Mouse (Mus musculus) embryonic facial prominence, embryonic 11.5 days (tissue): ENCODE results near the gene Erbin. TPM values are rescaled to one million over a fixed set of nuclear protein-coding genes. Genes with fewer than 3 reads are reported as not detected.

Experiments used
- ATAC-seq: fragments of 200-750 bp; cut with Nextera tagmentation; replicated peaks from 2 replicates; pipeline ENCODE4 v1.8.0; 2017; ENCODE audit warnings: low read depth; ENCODE audit not compliant: insufficient number of reproducible peaks, low FRiP score, low TSS enrichment
- DNase-seq: peaks from one replicate; pipeline ENCODE4 v3.0.0-alpha.2; 2015; ENCODE audit warnings: low spot score
- H3K27ac ChIP-seq: fragments of 300-500 bp; sonication (generic); replicated peaks from 2 replicates; pipeline ENCODE4 v1.5.1; 2014; ENCODE audit warnings: mild to moderate bottlenecking, low read depth, low read length, control low read depth
- H3K27me3 ChIP-seq: fragments of 300-500 bp; sonication (generic); 2 replicates; pipeline ENCODE4 v1.6.1; 2014; ENCODE audit warnings: mild to moderate bottlenecking, low read length, moderate library complexity, mixed read lengths; ENCODE audit not compliant: control insufficient read depth, insufficient read depth
- H3K36me3 ChIP-seq: fragments of 300-500 bp; sonication (generic); replicated peaks from 2 replicates; pipeline ENCODE4 v1.6.1; 2014; ENCODE audit warnings: low read depth, mild to moderate bottlenecking, low read length, moderate library complexity, mixed read lengths; ENCODE audit not compliant: control insufficient read depth, insufficient read depth
- H3K4me1 ChIP-seq: fragments of 300-500 bp; sonication (generic); 2 replicates; pipeline ENCODE4 v1.6.1; 2014; ENCODE audit warnings: low read length, mixed read lengths; ENCODE audit not compliant: control insufficient read depth, insufficient read depth
- H3K4me2 ChIP-seq: fragments of 300-500 bp; sonication (generic); 2 replicates; pipeline ENCODE4 v1.6.1; 2014; ENCODE audit warnings: low read depth, mild to moderate bottlenecking, control low read depth, low read length, moderate library complexity
- H3K4me3 ChIP-seq: fragments of 300-500 bp; sonication (generic); 2 replicates; pipeline ENCODE4 v1.5.1; 2014; ENCODE audit warnings: low read depth, low read length, control low read depth
- H3K9ac ChIP-seq: fragments of 300-500 bp; sonication (generic); replicated peaks from 2 replicates; pipeline ENCODE4 v1.6.1; 2014; ENCODE audit warnings: mild to moderate bottlenecking, control low read depth, low read length
- H3K9me3 ChIP-seq: fragments of 300-500 bp; sonication (generic); replicated peaks from 2 replicates; pipeline ENCODE4 v1.6.1; 2016; ENCODE audit warnings: mild to moderate bottlenecking, low read length, inconsistent platforms, mixed read lengths; ENCODE audit not compliant: control insufficient read depth
- WGBS: fragments of 180-500 bp; shearing (Covaris S2); extraction: QIAGEN DNeasy Blood & Tissue Kit; methylation state at CpG from one replicate; pipeline ENCODE4 v1.1.7; 2014; 5-methylcytosine and 5-hydroxymethylcytosine counted together
- polyA plus RNA-seq: library from polyadenylated mRNA; unstranded; fragments of >200 nt; fragmentation: Nextera tagmentation; extraction: Ambion mirVana; gene quantifications from 2 replicates; pipeline ENCODE4 v1.2.1, GENCODE M21; 2014

The Erbin gene
- polyA plus RNA-seq, 1 experiment from 2014 or later, result 36.8 TPM

DNA sequence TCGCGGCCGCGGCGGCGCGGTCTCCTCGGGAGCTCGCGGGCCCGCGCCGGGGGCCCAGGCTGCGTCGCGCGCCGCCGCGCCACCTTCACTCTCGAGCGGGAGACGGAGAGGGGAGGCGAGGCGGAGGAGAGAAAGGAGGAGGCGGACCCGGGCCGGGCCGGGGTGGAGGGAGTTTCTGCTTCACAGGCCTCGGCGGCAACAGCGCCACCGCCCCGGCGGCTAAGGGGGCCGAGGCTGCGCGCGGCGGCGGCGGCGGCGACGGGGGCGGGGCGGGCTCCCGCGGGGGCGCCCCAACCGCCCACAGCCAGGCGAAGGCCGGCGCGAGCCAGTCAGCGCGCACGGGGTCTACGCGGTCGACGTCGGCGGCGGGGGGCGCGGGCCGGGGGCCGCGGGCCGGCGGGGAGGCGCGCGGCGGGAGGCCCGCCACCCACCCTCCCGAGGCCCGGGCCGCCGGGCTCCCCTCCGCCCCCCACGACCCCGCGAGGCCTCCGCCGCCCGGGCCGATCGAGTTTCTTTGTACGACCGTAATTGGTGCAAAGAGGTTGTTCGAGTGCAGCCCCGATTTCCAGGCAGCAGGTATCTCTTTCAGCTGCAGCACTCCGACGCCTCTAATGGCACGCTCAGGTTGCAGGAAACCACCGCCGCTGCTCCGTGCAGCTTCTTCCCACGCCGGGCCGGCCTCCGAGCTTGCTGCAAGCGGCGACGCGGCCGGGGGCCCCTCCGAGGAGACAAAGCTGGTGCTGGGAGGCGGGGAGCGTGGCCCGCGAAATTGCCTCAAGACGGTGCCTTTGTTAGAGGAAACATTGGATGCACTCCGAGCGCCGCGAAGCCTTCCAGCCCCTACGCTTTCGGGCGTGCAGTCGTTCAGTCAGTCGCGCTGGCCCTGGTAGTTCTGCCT is 868 bp upstream of the Erbin start:
- peak overlapping the region; percentile 93 for H3K4me3 ChIP-seq
- peak overlapping the region; percentile 100 for H3K9ac ChIP-seq
- H3K27ac ChIP-seq, result peak overlapping the region; percentile 100
- H3K4me1 ChIP-seq, result no peaks in the 10 kb centered on the region
- H3K9me3 ChIP-seq, result no peaks in the 10 kb centered on the region
- DNase-seq, result peak; percentile 87
- peak overlapping the region; percentile 67 for H3K4me2 ChIP-seq
- H3K36me3 ChIP-seq, result no peaks in the 10 kb centered on the region
- ATAC-seq, result peak; percentile 93
- H3K27me3 ChIP-seq, result no peaks in the 10 kb centered on the region
- WGBS, result under 1% methylated on average over 70 of the region's 125 CpGs

DNA sequence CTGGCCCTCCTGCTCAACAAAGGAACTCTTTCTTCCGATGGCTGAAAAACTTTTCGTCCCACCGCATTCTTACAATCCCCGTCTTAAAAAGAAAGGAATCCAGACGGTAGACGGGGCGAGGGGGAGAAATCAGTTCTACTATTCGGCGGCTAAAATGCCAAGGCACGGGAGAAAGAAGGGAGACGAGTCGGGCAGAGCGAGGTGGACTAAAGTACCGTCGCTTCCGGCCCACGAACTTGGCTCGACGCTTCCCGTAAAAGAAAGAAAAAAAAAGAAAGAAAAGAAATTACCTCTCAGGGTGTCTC is 406 bp downstream of the Erbin start:
- Histone ChIP-seq H3K4me2 (peak overlapping the region; percentile 67), H3K9me3 (no peaks in the 10 kb centered on the region), H3K4me1 (no peaks in the 10 kb centered on the region), H3K4me3 (peak overlapping the region; percentile 93), H3K9ac (peak overlapping the region; percentile 100), H3K27ac (peak overlapping the region; percentile 100), H3K36me3 (no peaks in the 10 kb centered on the region), H3K27me3 (no peaks in the 10 kb centered on the region)
- DNase-seq, result no peak
- WGBS, result 0% methylated on average over 18 of the region's 20 CpGs
- no peak for ATAC-seq

DNA sequence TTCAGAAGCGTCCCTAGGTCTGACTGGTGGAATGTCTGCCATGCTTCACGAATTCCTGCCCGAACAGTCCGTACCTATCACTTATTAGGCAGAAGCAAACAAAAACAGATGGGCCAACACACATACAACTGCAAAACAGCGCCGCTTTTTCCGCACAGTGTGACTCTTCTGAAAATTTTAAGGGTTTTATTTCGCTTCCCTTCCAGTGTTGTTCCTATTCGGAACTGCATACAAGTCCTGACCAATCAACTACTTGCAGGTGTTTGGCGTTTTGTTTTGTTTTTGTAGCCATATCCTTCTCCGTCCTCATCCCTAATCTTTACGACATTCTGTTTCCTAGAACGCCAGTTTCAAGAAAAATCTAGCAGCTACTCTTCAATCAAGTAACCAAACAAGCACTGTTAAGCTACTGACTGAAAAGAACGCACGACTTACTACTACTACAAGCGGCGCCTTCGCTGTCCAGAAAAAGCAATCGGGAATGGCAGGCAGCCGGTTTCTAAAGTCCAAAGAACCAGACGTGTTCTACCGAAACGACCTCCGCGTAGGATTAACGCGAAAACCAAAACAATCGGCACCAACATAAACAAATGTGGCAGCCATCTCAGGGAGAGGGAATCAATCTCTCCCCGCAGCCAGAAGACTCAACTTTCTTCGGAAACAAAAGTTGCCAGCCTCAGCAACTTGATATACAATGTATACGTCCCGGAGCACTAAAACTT is 919 bp downstream of the Erbin start:
- under 1% methylated on average over 32 of the region's 32 CpGs for WGBS
- H3K9ac ChIP-seq, result peak overlapping the region; percentile 100

DNA sequence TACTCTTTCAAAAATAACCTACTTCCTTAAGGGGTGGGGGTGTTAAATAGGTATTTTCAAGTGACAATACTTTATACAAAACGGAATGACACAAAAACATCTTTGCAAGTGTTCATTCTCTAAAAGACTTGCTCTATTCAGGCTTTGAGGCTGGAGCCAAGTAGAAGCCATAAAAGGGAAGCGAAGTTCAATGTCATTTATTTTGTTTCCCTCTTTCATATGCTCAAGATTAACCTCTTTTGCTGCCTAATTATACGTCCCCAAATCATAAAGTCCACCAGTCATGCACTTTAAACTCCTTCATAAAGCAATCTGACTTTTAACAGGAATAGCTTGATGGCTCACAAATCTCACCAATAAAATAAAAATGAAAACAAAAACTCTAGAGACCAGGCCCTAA is 1.9 kb downstream of the Erbin start:
- no peak overlapping the region for H3K27ac ChIP-seq
- 37% methylated on average over 3 of the region's 3 CpGs for WGBS
- ATAC-seq, result no peak

More for the DNA sequence above, 919 bp downstream of the Erbin start:
- Histone ChIP-seq H3K9me3 (no peaks in the 10 kb centered on the region), H3K27me3 (no peaks in the 10 kb centered on the region), H3K36me3 (no peaks in the 10 kb centered on the region), H3K4me3 (peak overlapping the region; percentile 93), H3K27ac (peak overlapping the region; percentile 100), H3K4me2 (peak overlapping the region; percentile 67), H3K4me1 (no peaks in the 10 kb centered on the region)
- ATAC-seq, result no peak
- peak; percentile 53 for DNase-seq

DNA sequence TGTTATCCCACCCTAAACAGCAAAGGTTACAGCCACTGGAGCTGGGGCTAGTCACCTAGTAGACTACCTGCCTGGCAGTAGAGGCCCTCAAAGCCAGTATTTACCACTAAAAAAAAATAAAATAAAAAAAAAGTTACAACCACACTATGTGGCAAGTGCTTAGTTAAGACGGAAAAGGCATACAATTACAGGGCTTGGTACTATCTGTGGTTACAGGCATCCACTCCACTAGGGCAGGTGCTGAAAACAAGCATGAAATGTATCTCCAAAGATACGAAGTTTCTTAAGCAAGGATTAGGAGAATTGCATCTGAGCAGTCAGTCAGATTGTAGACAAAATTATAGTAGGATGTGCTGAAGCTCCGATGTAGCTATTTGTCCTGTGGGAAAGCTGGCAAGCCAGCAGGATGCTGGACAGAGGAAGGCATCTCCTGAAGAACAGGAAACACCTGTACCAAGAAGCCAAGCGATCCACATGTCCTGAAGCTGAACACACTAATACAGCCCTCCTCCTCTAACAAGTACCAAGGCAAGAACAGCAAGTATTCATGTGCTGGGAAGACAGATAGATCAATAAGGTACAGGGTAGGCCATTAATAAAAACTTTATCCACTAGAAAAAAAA is 6.1 kb downstream of the Erbin start:
- DNase-seq (no peak), ATAC-seq (no peak)
- WGBS, result 83% methylated on average over 4 of the region's 4 CpGs
- no peaks in the 10 kb centered on the region for H3K9me3 ChIP-seq
- no peaks in the 10 kb centered on the region for H3K4me1 ChIP-seq
- no peaks in the 10 kb centered on the region for H3K27me3 ChIP-seq
- H3K4me3 ChIP-seq, result no peak overlapping the region
- H3K4me2 ChIP-seq, result no peak overlapping the region
- H3K9ac ChIP-seq, result no peak overlapping the region
- no peaks in the 10 kb centered on the region for H3K36me3 ChIP-seq
- H3K27ac ChIP-seq, result no peak overlapping the region

More for the DNA sequence above, 1.9 kb downstream of the Erbin start:
- Histone ChIP-seq H3K9ac (no peak overlapping the region), H3K36me3 (no peaks in the 10 kb centered on the region), H3K9me3 (no peaks in the 10 kb centered on the region), H3K4me2 (peak overlapping the region; percentile 67), H3K4me1 (no peaks in the 10 kb centered on the region), H3K27me3 (no peaks in the 10 kb centered on the region), H3K4me3 (peak overlapping the region; percentile 93)
- no peak for DNase-seq

DNA sequence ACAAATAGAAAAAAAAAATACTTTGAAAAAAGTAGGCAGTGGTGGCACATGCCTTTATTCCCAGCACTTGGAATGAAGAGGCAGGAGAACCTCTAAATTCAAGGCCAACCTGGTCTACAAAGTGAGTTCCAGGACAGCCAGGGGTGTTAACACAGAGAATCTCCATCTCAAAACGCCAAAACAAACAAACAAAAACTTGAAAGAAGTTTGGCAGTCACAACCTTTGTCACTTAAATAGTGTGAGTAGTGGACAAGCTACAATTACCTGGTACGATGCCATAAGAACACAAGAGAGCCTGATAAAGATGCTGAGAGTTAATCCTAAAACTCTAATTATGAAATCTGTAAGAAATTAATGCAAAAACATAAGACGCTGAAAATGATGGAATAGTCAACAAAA is 8.0 kb downstream of the Erbin start:
- no peaks in the 10 kb centered on the region for H3K27me3 ChIP-seq
- H3K36me3 ChIP-seq, result no peaks in the 10 kb centered on the region
- H3K9ac ChIP-seq, result no peak overlapping the region
- H3K4me1 ChIP-seq, result no peaks in the 10 kb centered on the region
- ATAC-seq, result no peak
- no peak overlapping the region for H3K27ac ChIP-seq
- H3K9me3 ChIP-seq, result no peaks in the 10 kb centered on the region
- no peak overlapping the region for H3K4me3 ChIP-seq
- no peak overlapping the region for H3K4me2 ChIP-seq
- WGBS, result 85% methylated on average over 3 of the region's 3 CpGs
- no peak for DNase-seq

DNA sequence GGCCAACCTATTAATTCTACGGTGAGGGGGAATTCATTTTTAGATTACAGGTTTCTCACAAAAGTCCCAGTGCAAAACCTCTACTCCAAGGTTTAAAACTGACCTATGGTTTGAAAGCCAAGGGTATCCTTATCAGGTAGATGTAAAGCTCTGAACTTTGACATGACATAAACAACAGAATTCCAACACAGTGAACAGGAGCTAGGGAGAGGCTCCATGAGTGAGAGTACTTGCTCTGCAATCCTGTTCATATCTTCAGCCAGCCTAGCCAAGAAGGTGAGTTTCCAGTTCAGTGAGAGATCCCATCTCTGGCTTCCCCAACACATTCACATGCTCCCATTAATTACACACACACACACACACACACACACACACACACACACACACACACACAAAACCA is 9.7 kb downstream of the Erbin start:
- no peak for DNase-seq
- H3K9me3 ChIP-seq, result no peaks in the 10 kb centered on the region
- no peak overlapping the region for H3K4me3 ChIP-seq
- no peaks in the 10 kb centered on the region for H3K27me3 ChIP-seq
- no peaks in the 10 kb centered on the region for H3K36me3 ChIP-seq
- no peak for ATAC-seq
- no peak overlapping the region for H3K4me2 ChIP-seq
- H3K27ac ChIP-seq, result no peak overlapping the region
- H3K4me1 ChIP-seq, result no peaks in the 10 kb centered on the region
- 98% methylated on average over 1 of the region's 1 CpGs for WGBS
- no peak overlapping the region for H3K9ac ChIP-seq

DNA sequence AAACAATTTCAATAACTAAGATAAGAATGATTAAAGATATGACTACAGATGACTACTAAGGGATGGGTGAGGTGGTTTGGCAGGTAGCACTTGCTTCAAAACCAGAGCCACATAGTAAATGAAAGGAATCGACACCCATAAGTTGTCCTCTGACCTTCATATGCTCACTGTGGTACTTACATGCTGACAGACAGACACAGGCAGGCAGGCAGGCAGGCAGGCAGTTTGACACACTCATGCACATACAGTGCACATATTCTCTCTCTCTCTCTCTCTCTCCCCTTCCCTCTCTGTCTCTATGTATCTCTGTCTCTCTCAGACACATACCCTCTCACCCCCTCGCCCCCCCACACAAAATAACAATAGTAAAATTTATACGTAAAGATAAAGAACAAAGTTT is 10.4 kb downstream of the Erbin start:
- Histone ChIP-seq H3K4me2 (no peak overlapping the region), H3K4me3 (no peak overlapping the region), H3K9ac (no peak overlapping the region), H3K27me3 (no peaks in the 10 kb centered on the region), H3K27ac (no peak overlapping the region), H3K4me1 (no peaks in the 10 kb centered on the region), H3K9me3 (no peaks in the 10 kb centered on the region), H3K36me3 (no peaks in the 10 kb centered on the region)
- 81% methylated on average over 3 of the region's 3 CpGs for WGBS
- no peak for DNase-seq
- no peak for ATAC-seq
